Mouse (Mus musculus) ES-Bruce4 (cell line): Measurements from ENCODE around the gene Aaas. TPM values are rescaled to one million over a fixed set of nuclear protein-coding genes. Genes with fewer than 3 reads are reported as not detected.

Source experiments
- H3K27ac ChIP-seq: 2 replicates; pipeline ENCODE4 v1.5.1; 2012; ENCODE audit warnings: low read length, inconsistent platforms; ENCODE audit not compliant: insufficient read depth
- H3K27me3 ChIP-seq: 2 replicates; pipeline ENCODE4 v1.6.1; 2012; ENCODE audit warnings: mild to moderate bottlenecking, low read length, inconsistent platforms; ENCODE audit not compliant: control insufficient read depth, poor library complexity, insufficient read depth, severe bottlenecking
- H3K36me3 ChIP-seq: 2 replicates; pipeline ENCODE4 v1.6.1; 2012; ENCODE audit warnings: inconsistent platforms, mild to moderate bottlenecking, low read length, moderate library complexity; ENCODE audit not compliant: control insufficient read depth, poor library complexity, insufficient read depth, severe bottlenecking
- H3K4me1 ChIP-seq: one replicate; pipeline ENCODE4 v1.8.1; 2011; ENCODE audit warnings: low read length; ENCODE audit not compliant: control insufficient read depth, insufficient read depth
- H3K4me3 ChIP-seq: 2 replicates; pipeline ENCODE4 v1.5.1; 2011; ENCODE audit warnings: low read depth, mild to moderate bottlenecking, low read length
- H3K9ac ChIP-seq: 2 replicates; pipeline ENCODE4 v1.6.1; 2012; ENCODE audit warnings: low read depth, mild to moderate bottlenecking, inconsistent platforms; ENCODE audit not compliant: poor library complexity, severe bottlenecking
- H3K9me3 ChIP-seq: replicated peaks from 2 replicates; pipeline ENCODE4 v1.6.1; 2012; ENCODE audit warnings: mild to moderate bottlenecking, low read length, inconsistent platforms; ENCODE audit not compliant: control insufficient read depth, poor library complexity, insufficient read depth, severe bottlenecking
- CTCF ChIP-seq: IDR thresholded peaks from one replicate; pipeline ENCODE4 v1.8.1; 2011; ENCODE audit warnings: low read depth, low read length
- EP300 ChIP-seq: IDR thresholded peaks from 2 replicates; pipeline ENCODE4 v1.6.1; 2011; ENCODE audit warnings: low read depth, low read length; ENCODE audit not compliant: insufficient read depth
- POLR2A ChIP-seq: IDR thresholded peaks from one replicate; pipeline ENCODE4 v1.8.1; 2011; ENCODE audit warnings: low read length; ENCODE audit not compliant: insufficient read depth
- polyA plus RNA-seq: library from polyadenylated mRNA; stranded (reverse); fragments of >200 nt; gene quantifications from 2 replicates; pipeline ENCODE4 v1.2.4, GENCODE M21; 2011; ENCODE audit warnings: low read depth; ENCODE audit not compliant: missing spikeins, insufficient read depth, insufficient read length

Gene Aaas
- polyA plus RNA-seq: 196 and 252 TPM in 2 replicates

GRCm38 (mm10) chr15:102350138-102350941, at the start of gene Aaas:
Gene Aaas (minus strand): TSS chr15:102350771.
- peak within 1 kb of the TSS; percentile 89 for H3K9ac ChIP-seq
- no peaks in the 10 kb centered on the region for H3K4me1 ChIP-seq
- H3K27me3 ChIP-seq: no peaks in the 10 kb centered on the region
- peak; percentile 77 for TF ChIP-seq CTCF
- TF ChIP-seq POLR2A: no peak
- peak; percentile 63; the same call in 1 of the 2 replicates for TF ChIP-seq EP300
- H3K9me3 ChIP-seq: no peaks in the 10 kb centered on the region
- peak within 1 kb of the TSS; percentile 92 for H3K4me3 ChIP-seq
- peak within 1 kb of the TSS; percentile 85 for H3K27ac ChIP-seq
- H3K36me3 ChIP-seq: peaks cover 24% of the 10 kb centered on the region

DNA sequence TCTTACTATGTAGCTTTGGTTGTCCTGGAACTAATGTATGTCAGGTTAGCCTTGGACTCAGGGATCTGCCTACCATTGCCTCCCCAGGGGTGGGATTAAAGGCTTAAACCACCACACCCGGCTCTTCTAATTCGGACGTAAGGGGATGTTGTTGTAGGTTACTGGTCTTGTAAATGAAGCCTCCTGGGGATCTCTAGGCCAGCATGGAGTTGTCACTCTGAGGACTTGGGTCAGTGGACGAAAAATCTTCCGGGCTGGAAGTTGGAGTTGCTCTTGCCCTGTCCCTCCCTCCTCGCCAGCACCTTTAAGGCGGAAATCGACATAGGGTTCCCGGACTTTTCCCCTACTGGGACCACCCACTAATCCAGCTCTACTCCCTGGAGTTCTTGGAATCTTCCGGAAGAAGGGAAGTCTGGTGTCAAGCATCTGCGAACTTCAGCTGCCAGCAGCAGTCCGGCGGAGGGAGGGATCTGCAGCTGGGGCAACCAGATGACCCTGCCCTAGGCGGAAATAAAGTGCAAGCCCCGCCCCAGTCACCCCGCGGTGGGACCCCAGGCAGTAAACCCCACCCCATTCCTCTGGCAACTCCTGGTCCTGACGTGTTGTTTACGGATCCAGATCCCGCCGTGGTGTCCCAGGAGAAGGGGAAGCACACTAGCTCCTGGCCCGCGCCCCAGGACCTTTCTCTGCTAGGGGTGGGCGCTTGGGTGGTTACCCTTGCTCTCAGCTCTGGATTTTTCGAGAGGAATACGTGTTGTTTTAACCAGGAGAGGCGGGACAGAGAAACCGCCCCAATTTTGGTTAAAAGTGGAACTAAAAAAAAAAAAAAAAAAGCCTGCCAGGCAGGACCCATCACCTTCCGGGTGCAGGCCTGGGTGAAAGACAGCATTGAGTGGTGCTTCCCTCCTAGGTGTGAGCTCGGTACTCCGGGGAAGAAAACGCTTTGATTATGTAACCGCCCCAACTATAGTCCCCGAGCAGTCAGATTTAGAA, 49.0 kb upstream of the Aaas start:
- Histone ChIP-seq H3K27me3 (no peaks in the 10 kb centered on the region), H3K4me3 (peak overlapping the region; percentile 79), H3K36me3 (no peaks in the 10 kb centered on the region), H3K9me3 (no peaks in the 10 kb centered on the region), H3K9ac (peak overlapping the region; percentile 87), H3K27ac (peak overlapping the region; percentile 99), H3K4me1 (peaks cover 8% of the 10 kb centered on the region)
- TF ChIP-seq CTCF (no peak), POLR2A (peak; percentile 53), EP300 (peak; percentile 96)

GRCm38 (mm10) chr15:102398629-102399028, 48.1 kb upstream of the Aaas start:
- Histone ChIP-seq H3K9me3 (no peaks in the 10 kb centered on the region), H3K4me1 (peaks cover 8% of the 10 kb centered on the region), H3K4me3 (peak overlapping the region; percentile 44), H3K27me3 (no peaks in the 10 kb centered on the region), H3K9ac (peak overlapping the region; percentile 87), H3K36me3 (no peaks in the 10 kb centered on the region), H3K27ac (peak overlapping the region; percentile 93)
- TF ChIP-seq EP300 (peak; percentile 51; the same call in 1 of the 2 replicates), CTCF (no peak)

DNA sequence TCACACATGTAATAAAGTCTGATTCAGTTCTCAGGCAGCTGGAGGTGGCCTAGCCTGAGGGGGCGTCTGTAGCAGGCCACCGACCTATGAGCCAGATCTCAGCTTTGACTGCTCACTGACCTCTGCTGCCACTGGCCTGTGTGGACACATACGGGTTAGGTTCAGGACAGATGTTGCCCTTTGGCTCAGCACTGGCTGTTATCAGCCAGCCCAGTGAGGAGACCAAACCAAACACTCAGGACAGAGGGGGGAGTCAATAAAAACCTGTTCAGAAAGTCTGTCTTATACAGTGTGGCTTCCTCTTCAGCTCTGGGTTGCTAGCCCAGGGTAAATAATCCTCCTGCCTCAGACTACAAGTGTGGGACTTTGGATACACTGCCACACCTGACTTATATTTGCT, 44.5 kb upstream of the Aaas start:
- Histone ChIP-seq H3K36me3 (no peaks in the 10 kb centered on the region), H3K27ac (peak overlapping the region; percentile 99), H3K9ac (peak overlapping the region; percentile 11; the same call in 1 of the 2 replicates), H3K9me3 (no peaks in the 10 kb centered on the region), H3K27me3 (no peaks in the 10 kb centered on the region), H3K4me3 (no peak overlapping the region), H3K4me1 (peaks cover 6% of the 10 kb centered on the region)
- no peak for TF ChIP-seq CTCF
- TF ChIP-seq EP300: 0 out of 2 replicates have a peak, but pooled peaks have one; percentile 28
- TF ChIP-seq POLR2A: no peak

- peak overlapping the region; percentile 99 for H3K27ac ChIP-seq
- no peaks in the 10 kb centered on the region for H3K27me3 ChIP-seq
Measured at GRCm38 (mm10) chr15:102393584-102394014, 43.0 kb upstream of the Aaas start.

More at GRCm38 (mm10) chr15:102393584-102394014, 43.0 kb upstream of the Aaas start:
- Histone ChIP-seq H3K9ac (no peak overlapping the region), H3K9me3 (no peaks in the 10 kb centered on the region), H3K4me1 (peaks cover 6% of the 10 kb centered on the region), H3K36me3 (no peaks in the 10 kb centered on the region), H3K4me3 (no peak overlapping the region)
- TF ChIP-seq EP300: no peak
- TF ChIP-seq POLR2A: no peak
- no peak for TF ChIP-seq CTCF
